Mouse (Mus musculus) ES-Bruce4 (cell line): ENCODE results near the gene Pink1.

Source experiments
- EP300 ChIP-seq: IDR thresholded peaks from 2 replicates; pipeline ENCODE4 v1.6.1; 2011; ENCODE audit warnings: low read depth, low read length; ENCODE audit not compliant: insufficient read depth
- POLR2A ChIP-seq: IDR thresholded peaks from one replicate; pipeline ENCODE4 v1.8.1; 2011; ENCODE audit warnings: low read length; ENCODE audit not compliant: insufficient read depth

- no peak for TF ChIP-seq POLR2A
- no peak for TF ChIP-seq EP300
These were observed 32.7 kb downstream of the Pink1 start for GRCm38 (mm10) chr4:138293261-138293948.
